Mouse (Mus musculus) liver, embryonic 14.5 days (tissue): ENCODE measurements around the gene C1qa.

Source experiments
- CTCF ChIP-seq: IDR thresholded peaks from 2 replicates; pipeline ENCODE4 v1.5.1; 2016; ENCODE audit warnings: antibody characterized with exemption, low read depth, control low read depth
- EP300 ChIP-seq: IDR thresholded peaks from 2 replicates; pipeline ENCODE4 v1.6.1; 2016; ENCODE audit warnings: antibody characterized with exemption, low read depth

DNA sequence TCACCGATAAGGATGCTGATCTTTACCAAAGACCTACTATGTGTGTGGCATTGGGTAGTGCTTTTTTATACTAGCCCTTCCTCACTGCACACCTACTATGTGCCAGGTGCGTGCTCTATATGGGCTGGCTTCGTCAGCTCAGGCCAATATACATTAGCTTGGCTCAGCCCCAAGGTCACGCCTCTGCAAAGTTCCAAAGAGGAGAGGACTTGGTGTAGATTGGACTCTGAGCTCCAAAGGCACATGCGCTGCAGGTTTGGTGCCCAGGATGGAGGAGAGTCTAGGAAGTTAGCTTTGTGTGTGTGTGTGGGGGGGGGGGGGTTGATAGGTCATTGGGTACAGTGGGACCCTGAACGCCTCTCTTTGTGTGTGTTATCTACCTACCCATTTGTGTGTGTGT is 30.2 kb downstream of the C1qa start:
- no peak for TF ChIP-seq CTCF
- TF ChIP-seq EP300: no peak
